Mouse (Mus musculus): Measurements from ENCODE around the gene Slc12a9. TPM values are rescaled to one million over a fixed set of nuclear protein-coding genes. Genes with fewer than 3 reads are reported as not detected.

Gene Slc12a9
- 10 to 100 TPM; 28.8 to 30.7 TPM for total RNA-seq (2021)
- long read RNA-seq, transcript Slc12a9-201 (14 exons, 3,330 nt): major isoform, 5 of 18 reads
- long read RNA-seq, partial matches to known transcripts: 13 of 18 reads
- long read RNA-seq, other reads (novel, unspliced or antisense): 0 of 18 reads

DNA sequence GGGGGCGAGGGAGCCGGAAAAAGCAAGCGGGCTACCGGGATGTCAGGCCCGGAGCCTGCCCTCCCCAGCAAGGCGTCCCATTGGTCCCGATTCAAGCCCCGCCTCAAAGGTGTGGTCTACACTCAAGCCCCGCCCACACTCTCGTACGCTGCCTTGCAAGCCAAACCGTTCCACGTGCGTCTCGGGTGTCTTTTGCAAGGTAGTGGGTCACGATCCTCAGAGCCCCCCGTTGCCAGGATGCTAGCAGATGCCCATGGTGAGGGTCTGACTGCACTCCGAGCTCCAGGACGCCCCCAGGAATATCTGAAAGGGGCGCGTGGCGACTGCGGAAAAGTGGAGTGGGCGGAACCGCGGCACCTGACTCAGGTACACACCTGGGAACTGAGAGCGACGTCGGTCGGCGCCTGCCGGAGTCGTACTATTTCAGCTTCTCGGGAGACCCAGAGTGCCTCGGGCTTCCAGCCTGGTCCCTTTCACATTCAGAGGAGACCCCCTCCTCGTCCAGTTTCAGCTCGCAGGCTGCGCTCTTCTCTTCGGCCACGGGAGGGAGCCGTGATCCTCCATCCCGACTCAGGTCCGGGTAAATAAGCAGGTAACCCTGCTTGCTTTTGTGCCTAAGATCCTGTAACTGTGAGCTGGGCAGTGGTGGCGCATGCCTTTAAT lies at the start of gene Slc12a9:
Slc12a9 (minus strand) TSS at position 86 of the 663 bp plus-strand sequence.
- peak; percentile 95 to 98 for DNase-seq (ENCODE audit: low spot score in 2 of 2)

DNA sequence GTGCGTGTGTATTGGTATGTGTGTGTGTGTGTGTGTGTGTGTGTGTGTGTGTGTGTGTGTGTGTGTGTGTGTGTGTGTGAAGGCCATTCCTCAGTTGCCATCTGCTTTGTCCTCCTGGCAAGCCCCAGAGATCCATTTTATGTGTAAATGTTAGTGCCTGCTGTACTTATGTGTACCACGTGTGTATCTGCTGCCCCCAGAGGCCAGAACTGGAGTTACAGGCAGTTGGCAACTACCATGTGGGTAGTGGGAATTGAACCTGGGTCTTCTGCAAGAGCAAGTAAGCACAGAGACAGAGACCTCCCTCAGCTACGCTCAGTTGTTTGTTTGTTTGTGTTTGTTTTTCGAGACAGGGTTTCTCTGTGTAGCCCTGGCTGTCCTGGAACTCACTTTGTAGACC lies 47.8 kb upstream of the Slc12a9 start:
- peak; percentile 58 to 63 for DNase-seq (ENCODE audit: low spot score in 2 of 2)

DNA sequence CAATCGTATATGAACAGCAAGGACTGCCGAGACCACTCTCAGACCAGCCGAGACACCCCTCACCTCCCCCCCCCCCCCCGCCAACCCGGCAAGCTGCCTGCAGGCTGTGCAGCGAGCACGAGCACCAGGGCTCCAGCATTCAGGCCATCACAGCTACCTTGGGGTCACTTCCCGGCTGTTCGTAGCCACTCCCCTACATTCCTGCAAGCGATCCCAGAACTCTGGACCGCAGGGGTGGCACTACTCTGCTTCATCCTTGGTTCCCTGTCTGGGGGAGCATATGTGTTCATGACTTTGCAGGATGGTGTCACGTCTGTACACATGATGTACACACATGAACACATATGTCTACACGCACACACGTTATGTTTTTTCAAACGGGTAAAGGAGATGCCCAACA lies 44.2 kb upstream of the Slc12a9 start:
- DNase-seq (ENCODE audit: low spot score in 2 of 2): no peak

DNA sequence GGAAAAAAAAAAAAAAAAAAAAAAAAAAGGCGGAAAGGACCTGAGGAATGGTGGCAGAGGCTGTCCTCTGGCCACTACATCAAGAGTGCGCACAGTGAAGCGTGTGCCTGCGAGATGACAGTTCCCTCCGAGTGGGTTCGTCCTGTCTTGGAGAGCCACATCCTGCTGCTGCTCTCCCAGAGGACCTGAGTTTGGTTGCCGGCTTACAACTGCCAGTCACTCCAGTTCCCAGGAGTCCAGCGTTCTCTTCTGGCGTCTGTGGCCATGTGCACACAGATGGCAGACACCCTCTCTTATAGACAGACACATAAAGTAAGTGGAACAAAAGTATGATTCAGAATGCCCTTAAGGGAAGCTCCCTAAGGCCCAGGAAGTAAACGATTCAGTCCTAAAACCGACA lies 43.8 kb upstream of the Slc12a9 start:
- no peak for DNase-seq (ENCODE audit: low spot score in 2 of 2)

DNA sequence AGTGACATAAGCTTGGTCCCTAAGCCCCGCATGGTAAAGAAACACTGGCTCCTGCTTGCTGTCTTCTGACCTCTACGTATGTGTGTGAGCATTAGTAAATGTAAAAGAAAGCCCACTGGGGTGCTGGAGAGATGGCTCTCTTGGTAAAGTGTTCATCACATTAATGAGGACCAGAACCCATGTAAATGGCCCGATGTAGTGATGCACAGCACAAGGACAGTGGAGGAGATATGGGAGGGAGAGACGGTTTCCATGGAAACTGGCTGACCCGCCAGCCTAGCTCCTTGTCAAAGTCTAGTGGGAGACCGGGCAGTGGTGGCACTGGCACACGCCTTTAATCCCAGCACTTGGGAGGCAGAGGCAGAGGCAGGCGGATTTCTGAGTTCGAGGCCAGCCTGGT lies 43.3 kb upstream of the Slc12a9 start:
- DNase-seq (ENCODE audit: low spot score in 2 of 2): no peak

DNA sequence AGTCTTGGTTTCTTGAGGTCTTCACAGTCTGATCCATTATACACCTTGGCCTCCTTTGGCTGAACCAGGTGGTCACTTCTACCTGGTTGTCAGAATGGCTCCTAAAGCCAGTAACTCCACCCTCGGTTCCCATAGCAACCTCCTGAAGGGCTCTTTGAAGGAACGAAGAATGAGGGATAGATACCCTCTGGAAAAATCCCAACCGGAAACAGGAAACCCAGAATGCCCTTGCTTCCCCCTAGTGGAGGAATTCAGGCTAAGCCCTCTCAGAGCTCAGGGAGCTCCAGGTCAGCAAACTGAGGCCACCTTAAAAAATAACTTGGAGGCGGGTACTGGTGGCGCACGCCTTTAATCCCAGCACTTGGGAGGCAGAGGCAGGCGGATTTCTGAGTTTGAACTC lies 42.8 kb upstream of the Slc12a9 start:
- no peak for DNase-seq (ENCODE audit: low spot score in 2 of 2)

DNA sequence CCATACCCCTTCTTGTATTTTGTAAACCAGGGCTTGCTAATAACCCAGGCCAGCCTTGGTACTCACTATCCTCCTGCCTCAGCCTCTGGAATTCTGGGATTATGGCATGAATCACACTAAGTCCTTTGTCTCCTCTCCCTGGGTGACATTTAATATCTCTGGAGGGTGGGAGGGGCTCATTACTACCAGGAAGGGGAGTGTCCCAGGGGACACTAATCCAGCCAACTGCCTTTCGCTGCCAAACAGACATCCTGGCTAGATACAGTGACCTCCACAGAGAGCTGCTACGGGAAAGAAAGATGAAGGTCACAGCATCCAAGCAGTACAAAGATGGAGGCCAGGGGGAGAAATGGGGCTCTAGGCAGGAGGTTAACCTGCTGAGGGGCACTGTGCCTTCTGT lies 42.2 kb upstream of the Slc12a9 start:
- no peak for DNase-seq (ENCODE audit: low spot score in 2 of 2)

DNA sequence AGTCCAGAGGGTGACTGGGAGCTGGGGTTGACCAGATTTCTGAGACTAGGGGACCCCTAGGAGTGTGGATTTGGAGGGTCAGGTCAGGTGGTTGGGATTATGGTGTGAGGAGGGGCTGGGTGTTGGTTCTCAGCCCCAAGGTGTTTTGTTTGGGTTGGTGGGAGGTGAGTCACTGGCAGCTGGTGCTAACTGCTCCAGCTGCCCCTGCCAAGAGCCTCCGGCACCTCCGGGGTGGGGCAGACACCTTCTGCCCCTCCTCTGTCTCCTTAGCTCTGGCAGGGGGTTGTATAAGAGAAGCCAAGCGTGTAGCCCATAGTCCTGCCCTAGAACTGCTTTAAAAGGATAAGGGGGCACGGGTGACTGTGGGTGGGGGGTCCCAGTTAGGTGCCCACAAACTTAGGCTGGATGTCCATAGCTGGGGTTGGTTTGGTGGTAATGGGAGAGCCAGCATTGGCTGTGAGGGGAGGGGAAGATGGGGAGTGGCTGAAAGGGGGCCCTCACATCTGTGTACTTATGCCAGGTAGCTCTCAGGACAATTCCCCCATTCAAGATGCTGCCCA lies 41.2 kb upstream of the Slc12a9 start:
- DNase-seq (ENCODE audit: low spot score in 2 of 2): no peak

DNA sequence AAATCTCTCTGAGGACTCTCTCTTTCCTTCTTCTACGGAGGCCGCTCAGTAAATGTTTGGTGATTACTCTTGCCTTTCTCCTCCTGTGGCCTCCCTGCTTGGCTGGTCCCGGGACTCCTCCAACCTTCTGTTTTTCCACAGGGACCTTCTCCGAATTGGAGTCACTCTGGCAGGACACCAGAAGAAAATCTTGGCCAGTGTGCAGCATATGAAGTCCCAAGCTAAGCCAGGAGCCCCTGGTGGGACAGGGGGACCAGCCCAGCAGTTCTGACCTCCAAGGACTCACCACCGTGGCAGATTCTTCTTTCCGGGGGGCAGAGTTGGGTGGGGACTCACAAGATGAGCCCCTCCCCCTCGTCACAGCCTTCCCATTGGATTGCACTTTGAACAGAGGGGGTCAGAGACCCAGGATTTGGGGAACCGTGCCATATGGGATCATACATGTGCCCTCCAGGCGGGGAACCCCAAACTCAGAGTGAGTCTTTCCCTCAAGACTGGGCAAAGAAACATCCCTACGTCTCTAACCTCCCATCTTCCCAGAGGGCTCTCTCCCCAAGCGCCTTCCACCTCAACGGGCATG lies 40.1 kb upstream of the Slc12a9 start:
- no peak for DNase-seq (ENCODE audit: low spot score in 2 of 2)

DNA sequence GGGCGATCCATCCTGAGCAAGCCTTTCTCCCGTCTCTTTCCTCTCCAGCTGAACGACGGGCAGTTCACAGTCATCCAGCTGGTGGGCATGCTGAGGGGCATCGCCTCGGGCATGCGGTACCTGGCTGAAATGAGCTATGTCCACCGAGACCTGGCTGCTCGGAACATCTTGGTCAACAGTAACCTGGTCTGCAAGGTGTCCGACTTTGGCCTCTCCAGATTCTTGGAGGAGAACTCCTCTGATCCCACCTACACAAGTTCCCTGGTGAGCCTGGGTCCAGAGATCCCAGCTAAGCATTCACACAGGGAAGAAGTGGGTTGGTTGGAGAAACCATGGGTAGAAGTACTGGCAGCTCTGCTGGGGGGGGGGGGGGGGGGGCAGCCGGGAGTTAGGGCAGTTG lies 36.3 kb upstream of the Slc12a9 start:
- DNase-seq (ENCODE audit: low spot score in 2 of 2): no peak

DNA sequence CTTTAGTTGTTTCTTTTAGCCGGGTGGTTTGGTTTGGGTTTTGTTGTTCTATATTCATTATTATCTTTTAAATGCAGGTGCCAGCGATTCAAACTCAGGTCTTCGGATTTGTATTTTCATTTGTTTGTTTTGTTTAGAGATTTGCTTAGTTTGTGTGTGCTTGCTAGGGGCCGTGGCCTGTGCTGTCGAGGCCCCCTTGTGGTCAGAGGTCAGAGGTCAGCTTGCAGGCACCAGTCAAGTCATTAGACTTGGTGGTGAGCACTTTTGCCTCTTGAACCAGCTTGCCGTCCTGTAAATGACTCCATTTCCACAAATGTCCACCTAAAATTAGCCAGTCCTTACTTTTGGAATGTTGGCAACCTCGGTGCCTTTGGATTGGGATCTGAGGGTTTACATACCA lies 25.0 kb upstream of the Slc12a9 start:
- DNase-seq (ENCODE audit: low spot score in 2 of 2): no peak

DNA sequence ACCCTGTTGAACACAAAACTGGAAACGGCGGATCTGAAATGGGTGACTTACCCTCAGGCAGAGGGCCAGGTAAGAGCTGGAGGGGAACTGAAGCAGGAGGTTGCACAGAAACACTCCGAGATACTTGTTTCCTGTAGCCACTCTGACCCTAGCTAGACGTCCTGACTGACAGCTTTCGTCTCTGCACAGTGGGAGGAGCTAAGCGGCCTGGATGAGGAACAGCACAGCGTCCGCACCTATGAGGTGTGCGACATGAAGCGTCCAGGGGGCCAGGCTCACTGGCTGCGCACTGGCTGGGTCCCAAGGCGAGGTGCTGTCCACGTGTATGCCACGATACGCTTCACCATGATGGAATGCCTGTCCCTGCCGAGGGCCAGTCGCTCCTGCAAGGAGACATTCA lies 20.7 kb upstream of the Slc12a9 start:
- DNase-seq (ENCODE audit: low spot score in 2 of 2): no peak

DNA sequence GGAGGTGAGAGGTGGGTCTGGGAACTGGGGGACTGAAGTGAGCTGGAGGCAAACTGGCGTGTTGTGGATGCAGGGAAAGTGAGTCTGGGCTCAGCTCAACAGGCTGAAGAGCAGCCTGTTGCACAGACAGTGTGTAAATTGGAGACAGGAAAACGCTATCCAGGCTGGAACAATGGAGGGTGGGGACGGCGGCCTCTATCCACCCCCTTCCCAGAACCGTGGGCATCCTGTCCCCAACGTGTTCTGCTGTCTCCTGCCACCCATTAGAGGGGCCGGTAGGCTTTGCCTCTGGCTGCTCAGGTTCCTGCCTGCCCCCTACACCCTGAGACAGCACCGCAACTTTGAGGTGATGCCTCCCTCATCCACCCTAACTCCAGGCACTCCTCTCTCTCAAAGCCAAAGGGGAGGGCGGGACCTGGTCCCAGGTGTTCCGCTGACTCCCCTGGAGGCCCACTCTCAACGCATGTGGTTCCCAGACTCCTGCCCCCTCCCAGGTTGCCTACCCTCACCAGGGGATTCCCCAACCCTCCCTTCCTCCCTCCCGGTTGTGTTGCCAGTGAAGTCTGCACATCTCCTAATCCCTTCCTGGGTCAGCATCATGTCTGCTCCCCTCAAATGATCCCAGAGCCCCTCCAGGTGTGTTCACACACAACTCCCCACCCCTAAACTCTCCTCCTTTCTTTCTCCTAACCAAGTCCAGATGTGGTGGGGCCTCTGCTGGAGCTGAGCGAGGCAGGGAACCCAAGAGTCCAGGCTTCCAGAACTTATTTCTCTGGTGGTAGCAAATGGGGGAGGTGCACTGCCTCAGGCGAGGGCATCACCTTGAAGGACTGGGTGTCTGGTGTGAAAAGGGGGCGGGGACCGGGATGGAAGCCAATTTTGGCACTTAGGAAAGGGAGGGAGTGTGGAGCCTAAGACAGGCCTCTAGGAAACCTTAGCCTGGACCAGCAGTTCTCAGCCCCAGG lies 18.9 kb upstream of the Slc12a9 start:
- DNase-seq (ENCODE audit: low spot score in 2 of 2): no peak

DNA sequence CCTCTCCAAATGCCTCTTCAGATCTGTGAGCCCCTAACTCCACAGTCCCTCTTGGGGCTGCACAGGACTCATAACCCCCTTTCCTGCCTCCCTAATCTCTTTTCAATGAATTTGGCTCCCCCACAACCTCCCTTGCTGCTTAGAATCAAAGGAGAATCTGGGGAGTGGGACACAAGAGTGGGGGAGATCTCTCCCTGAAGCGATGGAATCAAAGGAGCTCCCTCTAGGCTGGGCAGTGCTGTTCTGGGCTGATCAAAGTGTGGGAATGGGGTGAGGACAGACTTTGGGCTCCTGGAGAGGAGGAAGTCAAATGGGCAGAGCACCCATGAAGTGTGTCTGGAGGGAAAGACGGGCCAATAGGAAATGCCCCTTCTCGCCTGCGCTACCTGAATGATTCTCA lies 18.0 kb upstream of the Slc12a9 start:
- no peak for DNase-seq (ENCODE audit: low spot score in 2 of 2)

DNA sequence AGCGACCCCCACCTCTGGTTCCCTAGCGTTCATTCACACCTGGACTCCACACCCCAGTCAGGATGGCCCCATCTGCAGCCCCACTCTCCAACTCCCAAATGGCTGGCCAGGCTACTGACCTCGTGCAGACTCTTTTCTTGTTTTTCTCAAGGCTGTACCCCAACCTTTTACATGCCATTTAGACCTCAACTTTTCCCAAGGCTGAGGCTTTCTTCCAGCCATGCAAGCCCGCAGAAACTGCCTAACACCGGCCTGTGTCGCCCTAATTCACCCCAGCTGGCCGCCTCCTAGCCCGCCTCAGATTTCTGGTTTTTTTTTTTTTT lies 17.6 kb upstream of the Slc12a9 start:
- no peak for DNase-seq (ENCODE audit: low spot score in 2 of 2)

DNA sequence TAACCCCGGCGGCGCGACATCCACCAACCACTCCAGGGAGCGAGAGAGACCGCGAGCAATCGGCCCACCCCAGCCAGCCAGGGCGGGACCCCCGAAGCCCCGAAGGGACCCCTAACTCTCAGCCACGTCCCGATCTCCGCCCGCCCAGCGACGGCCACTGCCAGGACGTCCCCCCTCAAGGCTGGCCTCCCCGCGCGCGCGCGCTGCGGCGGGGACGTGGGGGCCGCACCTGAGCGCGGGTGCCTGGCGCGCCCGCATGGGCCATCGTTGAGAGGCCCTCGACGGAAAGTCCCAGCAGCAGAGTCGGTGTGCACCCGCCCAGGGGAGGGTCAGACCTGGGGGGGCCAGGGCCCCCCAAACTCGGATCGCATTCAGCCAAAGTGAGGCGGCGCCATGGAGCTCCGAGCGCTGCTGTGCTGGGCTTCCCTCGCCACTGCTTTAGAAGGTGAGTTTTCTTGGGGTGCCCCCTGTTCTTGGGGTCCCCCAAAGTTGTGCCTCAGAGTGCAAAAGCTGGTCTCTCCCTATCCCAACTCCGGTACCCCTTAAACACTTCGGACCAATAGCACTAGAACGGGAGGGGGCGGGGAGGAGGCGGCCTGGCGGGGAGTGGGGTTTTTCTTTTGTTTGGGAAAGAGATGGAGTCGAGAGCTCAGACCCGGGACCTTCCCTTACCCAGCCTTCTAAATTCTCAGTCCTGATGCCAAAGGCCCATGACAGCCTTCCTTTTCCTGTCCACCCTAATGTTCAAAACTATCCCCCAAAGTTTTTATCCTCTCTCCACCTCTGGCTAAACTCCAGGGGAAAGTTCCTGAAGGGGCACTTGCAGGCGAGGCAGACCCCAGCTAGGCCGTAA lies 17.0 kb upstream of the Slc12a9 start:
- DNase-seq (ENCODE audit: low spot score in 2 of 2): no peak

DNA sequence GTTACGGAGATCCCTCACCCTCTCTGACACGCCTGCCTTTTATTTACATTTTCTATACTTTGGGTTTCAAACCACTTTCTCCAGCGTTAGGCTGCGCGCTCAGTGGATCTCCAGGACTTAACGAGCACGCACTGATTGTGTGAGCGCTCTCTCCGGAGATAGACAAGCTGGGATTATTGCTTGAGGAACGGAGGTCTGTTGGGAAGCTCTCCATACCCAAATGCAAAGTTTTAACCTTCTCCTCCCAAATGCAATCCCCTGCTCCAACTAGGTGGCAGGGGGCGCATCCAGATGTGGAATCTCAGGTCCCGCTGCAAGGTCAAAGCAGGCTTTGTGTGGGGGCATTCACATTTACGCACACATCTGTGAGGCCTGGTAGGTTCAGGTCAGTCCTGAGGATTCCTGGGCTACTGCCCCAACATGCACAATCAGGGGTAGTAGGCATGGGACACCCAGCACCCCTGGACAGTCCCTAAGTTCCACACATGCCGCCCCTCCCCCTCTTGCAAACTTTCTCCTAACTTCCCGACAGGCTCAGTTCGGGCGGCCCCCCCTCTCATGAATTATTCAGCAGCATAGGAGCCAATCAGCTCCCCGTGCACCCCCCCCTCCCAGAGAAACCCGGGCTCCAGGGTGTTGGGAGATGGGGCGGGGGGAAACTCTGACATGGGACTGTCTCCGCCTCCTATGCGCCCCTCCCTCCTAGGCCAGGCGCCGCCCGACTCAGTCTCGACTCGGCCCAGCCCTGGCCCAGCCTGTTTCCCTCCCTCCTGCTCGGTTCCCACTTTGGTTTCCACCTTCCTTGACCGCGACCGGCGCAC lies 16.2 kb upstream of the Slc12a9 start, which contains the start of gene Ephb4:
Ephb4 (plus strand) TSS at position 726 of the 821 bp plus-strand sequence.
- DNase-seq (ENCODE audit: low spot score in 2 of 2): peak; percentile 63 to 75

DNA sequence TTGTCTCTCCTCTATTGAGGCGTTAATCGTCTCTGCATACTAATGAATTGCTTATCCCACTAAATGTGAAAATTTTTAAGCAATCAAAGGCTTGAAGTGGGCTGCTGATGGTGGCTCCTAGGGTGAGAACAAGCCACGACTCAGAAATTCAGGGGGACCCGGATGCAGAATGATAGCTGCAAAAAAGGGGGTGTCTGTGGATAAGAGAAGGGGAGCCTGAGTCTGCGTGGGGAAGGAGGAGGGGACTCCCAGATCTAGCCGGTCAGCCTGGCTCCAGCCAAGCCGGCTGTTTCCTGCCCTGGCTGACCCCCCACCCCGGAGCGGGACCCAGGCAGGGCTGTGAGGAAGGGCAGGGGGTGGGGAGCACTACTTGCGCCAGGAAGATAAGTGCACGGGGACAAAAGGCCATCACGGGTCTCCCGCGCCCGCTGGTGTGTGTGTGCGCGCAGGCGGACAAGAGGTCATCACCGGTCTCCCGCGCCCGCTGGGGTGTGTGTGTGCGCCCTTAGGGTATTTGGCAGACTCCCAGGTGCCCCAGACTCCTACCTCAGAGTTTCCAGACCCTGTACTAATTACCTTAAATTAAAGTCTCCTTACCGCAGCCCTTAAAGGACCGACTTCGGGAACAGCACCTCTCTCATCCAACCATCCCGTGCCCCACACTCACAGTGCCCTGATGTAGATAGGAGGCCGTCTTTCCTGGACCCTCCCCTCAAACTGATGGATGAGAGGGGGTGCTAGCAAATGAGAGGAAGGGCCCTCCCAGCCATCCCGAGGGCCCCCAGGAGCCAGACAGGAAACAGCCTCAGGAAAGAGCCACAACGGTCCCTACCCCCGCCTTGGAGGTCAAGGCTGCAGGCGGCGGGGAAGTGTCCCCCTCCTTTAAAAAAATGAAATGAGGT lies 15.3 kb upstream of the Slc12a9 start:
- DNase-seq (ENCODE audit: low spot score in 2 of 2): no peak

DNA sequence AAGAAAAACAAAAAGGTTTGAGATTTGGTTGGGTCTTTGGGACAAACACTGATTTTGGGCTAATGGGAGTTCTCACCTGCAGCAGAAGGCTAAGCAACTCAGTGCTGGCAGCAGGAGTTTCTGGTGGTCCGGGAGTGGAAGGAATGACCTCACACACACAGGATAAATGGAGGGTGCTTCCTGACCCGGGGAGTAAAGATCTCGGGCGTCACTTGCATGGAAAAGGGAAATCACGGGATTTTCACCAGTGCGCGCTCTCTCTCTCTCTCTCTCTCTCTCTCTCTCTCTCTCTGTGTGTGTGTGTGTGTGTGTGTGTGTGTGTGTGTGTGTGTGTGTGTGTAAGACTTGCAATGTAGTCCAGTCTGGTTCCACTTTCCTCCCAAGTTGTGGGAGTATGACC lies 14.5 kb upstream of the Slc12a9 start:
- DNase-seq (ENCODE audit: low spot score in 2 of 2): no peak

Data from layer of hippocampus, postnatal 10 days (tissue).